Mouse (Mus musculus) hindbrain, embryonic 13.5 days (tissue): ENCODE measurements around the gene Adamts20. TPM values are rescaled to one million over a fixed set of nuclear protein-coding genes. Genes with fewer than 3 reads are reported as not detected.

Experiments
- ATAC-seq: fragments of 200-750 bp; cut with Nextera tagmentation; 2 replicates; pipeline ENCODE4 v1.8.0; 2017; ENCODE audit warnings: moderate TSS enrichment; ENCODE audit not compliant: low FRiP score
- H3K27ac ChIP-seq: fragments of 300-500 bp; sonication (generic); 2 replicates; pipeline ENCODE4 v1.5.1; 2015; ENCODE audit warnings: inconsistent platforms, mild to moderate bottlenecking, moderate library complexity
- H3K27me3 ChIP-seq: fragments of 300-500 bp; sonication (generic); 2 replicates; pipeline ENCODE4 v1.6.1; 2015; ENCODE audit warnings: mild to moderate bottlenecking, inconsistent platforms
- H3K36me3 ChIP-seq: fragments of 300-500 bp; sonication (generic); 2 replicates; pipeline ENCODE4 v1.6.1; 2015; ENCODE audit warnings: mild to moderate bottlenecking, inconsistent platforms
- H3K4me1 ChIP-seq: fragments of 300-500 bp; sonication (generic); replicated peaks from 2 replicates; pipeline ENCODE4 v1.6.1; 2015; ENCODE audit warnings: inconsistent platforms
- H3K4me2 ChIP-seq: fragments of 300-500 bp; sonication (generic); 2 replicates; pipeline ENCODE4 v1.6.1; 2015; ENCODE audit warnings: inconsistent platforms, mild to moderate bottlenecking, moderate library complexity
- H3K4me3 ChIP-seq: fragments of 300-500 bp; sonication (generic); 2 replicates; pipeline ENCODE4 v1.5.1; 2015; ENCODE audit warnings: mild to moderate bottlenecking, inconsistent platforms
- H3K9ac ChIP-seq: fragments of 300-500 bp; sonication (generic); 2 replicates; pipeline ENCODE4 v1.6.1; 2015; ENCODE audit warnings: mild to moderate bottlenecking, inconsistent platforms
- H3K9me3 ChIP-seq: fragments of 300-500 bp; sonication (generic); 2 replicates; pipeline ENCODE4 v1.6.1; 2016; ENCODE audit warnings: inconsistent platforms
- WGBS: fragments of 180-500 bp; shearing (Covaris S2); methylation state at CpG from one replicate; pipeline ENCODE4 v1.1.7; 2015; 5-methylcytosine and 5-hydroxymethylcytosine counted together
- polyA plus RNA-seq: library from polyadenylated mRNA; unstranded; fragments of >200 nt; fragmentation: Nextera tagmentation; extraction: Ambion mirVana; gene quantifications from 2 replicates; pipeline ENCODE4 v1.2.1, GENCODE M21; 2015

The Adamts20 gene
- polyA plus RNA-seq, 1 experiment from 2014 or later: 3.2 TPM

- Histone ChIP-seq H3K27me3 (no peaks in the 10 kb centered on the region), H3K4me2 (no peak overlapping the region), H3K9me3 (no peaks in the 10 kb centered on the region), H3K4me3 (no peak overlapping the region), H3K4me1 (no peaks in the 10 kb centered on the region), H3K36me3 (no peaks in the 10 kb centered on the region), H3K27ac (no peak overlapping the region), H3K9ac (no peak overlapping the region)
- WGBS: 81% methylated on average over 14 of the region's 14 CpGs
- no peak for ATAC-seq
Observed at GRCm38 (mm10) chr15:94430681-94431405, 34.4 kb downstream of the Adamts20 start.

GRCm38 (mm10) chr15:94428726-94429125 is 36.5 kb downstream of the Adamts20 start:
- H3K9me3 ChIP-seq: no peaks in the 10 kb centered on the region
- no peaks in the 10 kb centered on the region for H3K27me3 ChIP-seq
- H3K4me2 ChIP-seq: no peak overlapping the region
- no peak overlapping the region for H3K9ac ChIP-seq
- no peak for ATAC-seq
- WGBS: 94% methylated on average over 4 of the region's 4 CpGs
- no peaks in the 10 kb centered on the region for H3K36me3 ChIP-seq
- no peak overlapping the region for H3K4me3 ChIP-seq
- H3K27ac ChIP-seq: no peak overlapping the region
- H3K4me1 ChIP-seq: no peaks in the 10 kb centered on the region

GRCm38 (mm10) chr15:94427482-94428214 is 37.6 kb downstream of the Adamts20 start:
- no peaks in the 10 kb centered on the region for H3K9me3 ChIP-seq
- H3K4me1 ChIP-seq: no peaks in the 10 kb centered on the region
- no peak overlapping the region for H3K27ac ChIP-seq
- H3K36me3 ChIP-seq: no peaks in the 10 kb centered on the region
- H3K4me2 ChIP-seq: no peak overlapping the region
- H3K9ac ChIP-seq: no peak overlapping the region
- no peaks in the 10 kb centered on the region for H3K27me3 ChIP-seq
- 91% methylated on average over 9 of the region's 9 CpGs for WGBS
- no peak for ATAC-seq
- no peak overlapping the region for H3K4me3 ChIP-seq

GRCm38 (mm10) chr15:94420526-94420925 is 44.7 kb downstream of the Adamts20 start:
- H3K27me3 ChIP-seq: no peaks in the 10 kb centered on the region
- H3K36me3 ChIP-seq: no peaks in the 10 kb centered on the region
- no peak for ATAC-seq
- H3K4me1 ChIP-seq: no peaks in the 10 kb centered on the region; the same call in 1 of the 2 replicates
- no peak overlapping the region for H3K27ac ChIP-seq
- 48% methylated on average over 6 of the region's 6 CpGs for WGBS
- no peaks in the 10 kb centered on the region for H3K9me3 ChIP-seq
- no peak overlapping the region for H3K4me3 ChIP-seq
- no peak overlapping the region for H3K9ac ChIP-seq
- no peak overlapping the region for H3K4me2 ChIP-seq

- Histone ChIP-seq H3K27ac (no peak overlapping the region), H3K4me1 (no peaks in the 10 kb centered on the region; the same call in 1 of the 2 replicates), H3K4me3 (no peak overlapping the region), H3K9me3 (no peaks in the 10 kb centered on the region), H3K36me3 (no peaks in the 10 kb centered on the region), H3K4me2 (no peak overlapping the region), H3K27me3 (no peaks in the 10 kb centered on the region), H3K9ac (no peak overlapping the region)
- 94% methylated on average over 9 of the region's 9 CpGs for WGBS
- ATAC-seq: no peak
Observed at GRCm38 (mm10) chr15:94419167-94419566, 46.1 kb downstream of the Adamts20 start.

- Histone ChIP-seq H3K27me3 (no peaks in the 10 kb centered on the region), H3K36me3 (no peaks in the 10 kb centered on the region), H3K4me2 (no peak overlapping the region), H3K9ac (no peak overlapping the region), H3K4me3 (no peak overlapping the region), H3K9me3 (no peaks in the 10 kb centered on the region), H3K27ac (no peak overlapping the region), H3K4me1 (no peaks in the 10 kb centered on the region; the same call in 1 of the 2 replicates)
- WGBS: 83% methylated on average over 5 of the region's 5 CpGs
- ATAC-seq: no peak
Observed at GRCm38 (mm10) chr15:94418427-94418826, 46.8 kb downstream of the Adamts20 start.

- H3K4me3 ChIP-seq: no peak overlapping the region
- H3K4me1 ChIP-seq: no peaks in the 10 kb centered on the region; the same call in 1 of the 2 replicates
- no peak overlapping the region for H3K9ac ChIP-seq
- 87% methylated on average over 18 of the region's 18 CpGs for WGBS
- no peaks in the 10 kb centered on the region for H3K27me3 ChIP-seq
- H3K4me2 ChIP-seq: no peak overlapping the region
- no peaks in the 10 kb centered on the region for H3K36me3 ChIP-seq
- ATAC-seq: no peak
- no peaks in the 10 kb centered on the region for H3K9me3 ChIP-seq
- H3K27ac ChIP-seq: no peak overlapping the region
Observed at GRCm38 (mm10) chr15:94417216-94418155, 47.7 kb downstream of the Adamts20 start.

GRCm38 (mm10) chr15:94409832-94410231 is 55.4 kb downstream of the Adamts20 start:
- Histone ChIP-seq H3K36me3 (no peaks in the 10 kb centered on the region), H3K27me3 (peaks cover 18% of the 10 kb centered on the region), H3K4me2 (no peak overlapping the region), H3K27ac (no peak overlapping the region), H3K9me3 (no peaks in the 10 kb centered on the region), H3K4me3 (no peak overlapping the region), H3K9ac (no peak overlapping the region), H3K4me1 (peaks cover 5% of the 10 kb centered on the region; the same call in 1 of the 2 replicates)
- peak; percentile 57; the same call in 1 of the 2 replicates for ATAC-seq
- WGBS: 57% methylated on average over 7 of the region's 7 CpGs

GRCm38 (mm10) chr15:94406364-94406763 is 58.9 kb downstream of the Adamts20 start:
- WGBS: 22% methylated on average over 2 of the region's 2 CpGs
- H3K4me2 ChIP-seq: no peak overlapping the region
- peaks cover 37% of the 10 kb centered on the region for H3K27me3 ChIP-seq
- H3K27ac ChIP-seq: no peak overlapping the region
- ATAC-seq: no peak
- H3K4me1 ChIP-seq: peaks cover 21% of the 10 kb centered on the region
- H3K9me3 ChIP-seq: no peaks in the 10 kb centered on the region
- H3K9ac ChIP-seq: no peak overlapping the region
- H3K36me3 ChIP-seq: no peaks in the 10 kb centered on the region
- H3K4me3 ChIP-seq: no peak overlapping the region

- H3K9me3 ChIP-seq: no peaks in the 10 kb centered on the region
- H3K4me1 ChIP-seq: peaks cover 17% of the 10 kb centered on the region
- peak overlapping the region; percentile 99 for H3K4me2 ChIP-seq
- H3K9ac ChIP-seq: peak overlapping the region; percentile 82
- peak overlapping the region; percentile 67 for H3K27ac ChIP-seq
- peak overlapping the region; percentile 71 for H3K4me3 ChIP-seq
- no peaks in the 10 kb centered on the region for H3K36me3 ChIP-seq
- peaks cover 37% of the 10 kb centered on the region for H3K27me3 ChIP-seq
- under 1% methylated on average over 40 of the region's 65 CpGs for WGBS
- peak; percentile 89 for ATAC-seq
Observed at GRCm38 (mm10) chr15:94404071-94404545, 61.1 kb downstream of the Adamts20 start.

- peak overlapping the region; percentile 99 for H3K4me2 ChIP-seq
- peak overlapping the region; percentile 71 for H3K4me3 ChIP-seq
- under 1% methylated on average over 34 of the region's 34 CpGs for WGBS
- peak overlapping the region; percentile 67; the same call in 1 of the 2 replicates for H3K27ac ChIP-seq
- ATAC-seq: peak; percentile 86
- peaks cover 35% of the 10 kb centered on the region for H3K27me3 ChIP-seq
- H3K36me3 ChIP-seq: no peaks in the 10 kb centered on the region
- H3K4me1 ChIP-seq: peaks cover 17% of the 10 kb centered on the region
- H3K9me3 ChIP-seq: no peaks in the 10 kb centered on the region
- peak overlapping the region; percentile 82 for H3K9ac ChIP-seq
Observed at GRCm38 (mm10) chr15:94403461-94404070, 61.7 kb downstream of the Adamts20 start.
